24 mouse cellular contexts compared by ENCODE assay signal in genomic region chr1:181013446-181013845, GRCm38 (mm10). TPM values are rescaled to one million over a fixed set of nuclear protein-coding genes. Genes with fewer than 3 reads are reported as not detected.
"Had no signal": no experiment of that assay in that cellular context is flagged by ENCODE, and none has a peak within 500 bp of the region (broad histone marks: within the 10 kb centered on the region; RNA-seq: fewer than 3 reads in every experiment).

No protein-coding gene starts in this region.

- H3K27me3 ChIP-seq: lung, embryonic 15.5 days; neural tube, embryonic 12.5 days; stomach, embryonic 15.5 days had no signal

- H3K27ac ChIP-seq: liver, embryonic 13.5 days; liver, embryonic 15.5 days; lung, embryonic 15.5 days; macrophage; midbrain, embryonic 13.5 days; midbrain, embryonic 15.5 days; neural tube, embryonic 12.5 days; stomach, embryonic 15.5 days had no signal

- H3K9me3 ChIP-seq: liver, embryonic 13.5 days; liver, embryonic 15.5 days; lung, embryonic 15.5 days; megakaryocyte, embryonic 14.5 days; midbrain, embryonic 13.5 days; midbrain, embryonic 15.5 days; neural tube, embryonic 12.5 days; stomach, embryonic 15.5 days had no signal

- H3K4me3 ChIP-seq: liver, embryonic 13.5 days; liver, embryonic 15.5 days; lung, embryonic 15.5 days; megakaryocyte, embryonic 14.5 days; midbrain, embryonic 13.5 days; midbrain, embryonic 15.5 days; neural tube, embryonic 12.5 days; stomach, embryonic 15.5 days had no signal

- H3K36me3 ChIP-seq: liver, embryonic 13.5 days; liver, embryonic 15.5 days; lung, embryonic 15.5 days; midbrain, embryonic 13.5 days; midbrain, embryonic 15.5 days; neural tube, embryonic 12.5 days; stomach, embryonic 15.5 days had no signal

- H3K4me2 ChIP-seq: liver, embryonic 13.5 days; liver, embryonic 15.5 days; lung, embryonic 15.5 days; midbrain, embryonic 11.5 days; midbrain, embryonic 13.5 days; midbrain, embryonic 15.5 days; neural tube, embryonic 12.5 days; stomach, embryonic 15.5 days had no signal

- DNase-seq: liver, embryonic 13.5 days; liver, postnatal 0 days; lung, adult 2 months; lung, postnatal 14 days; lung, postnatal 36 days; right cerebral cortex, postnatal 14 days; thymus, adult 2 months; thymus, postnatal 25 days; thymus, postnatal 4 days had no signal

- ATAC-seq: liver, postnatal 0 days; lung, postnatal 0 days; midbrain, embryonic 13.5 days; midbrain, embryonic 15.5 days had no signal

- H3K9ac ChIP-seq: liver, embryonic 13.5 days; liver, embryonic 15.5 days; liver, postnatal 0 days; lung, embryonic 15.5 days; midbrain, embryonic 13.5 days; midbrain, embryonic 15.5 days; neural tube, embryonic 12.5 days; stomach, embryonic 15.5 days had no signal

RNA-seq across cellular contexts. Expression of gene 9130409I23Rik, which starts 37.6 kb away (rescaled TPM):
- total RNA-seq: megakaryocyte progenitor cell, adult 5-6 weeks; midbrain, postnatal 0 days; monocyte, adult 5-6 weeks; neutrophil, adult 5-6 weeks had no signal
- polyA plus RNA-seq: liver, embryonic 13.5 days; lung, adult 2 months; lung, embryonic 15.5 days; lung, postnatal 0 days; macrophage; midbrain, embryonic 11.5 days; midbrain, embryonic 15.5 days; midbrain, postnatal 0 days; neural tube, embryonic 12.5 days; neural tube, embryonic 14.5 days; stomach, embryonic 15.5 days had no signal
